Mouse (Mus musculus) layer of hippocampus, adult 8-10 months (tissue): Measurements from ENCODE around the gene Klhl29. TPM values are rescaled to one million over a fixed set of nuclear protein-coding genes. Genes with fewer than 3 reads are reported as not detected.

Experiments used
- DNase-seq, 2 experiments: peaks; one replicate each; pipeline ENCODE4 v3.0.0; 2022; ENCODE audit warnings: low spot score in 2 of 2
- total RNA-seq, 4 experiments: library from RNA; stranded (reverse); gene quantifications; 2 replicates each; pipeline ENCODE4 v1.2.4; 2022

Gene Klhl29
- total RNA-seq, 4 experiments from 2014 or later, result 28.5 to 41.3 (median 33.1) TPM

- DNase-seq, result no peak
These were observed 152.9 kb downstream of the Klhl29 start for GRCm38 (mm10) chr12:5222439-5223202.

- peak; percentile 54 to 64 for DNase-seq
These were observed 155.4 kb downstream of the Klhl29 start for GRCm38 (mm10) chr12:5219913-5220575.

DNA sequence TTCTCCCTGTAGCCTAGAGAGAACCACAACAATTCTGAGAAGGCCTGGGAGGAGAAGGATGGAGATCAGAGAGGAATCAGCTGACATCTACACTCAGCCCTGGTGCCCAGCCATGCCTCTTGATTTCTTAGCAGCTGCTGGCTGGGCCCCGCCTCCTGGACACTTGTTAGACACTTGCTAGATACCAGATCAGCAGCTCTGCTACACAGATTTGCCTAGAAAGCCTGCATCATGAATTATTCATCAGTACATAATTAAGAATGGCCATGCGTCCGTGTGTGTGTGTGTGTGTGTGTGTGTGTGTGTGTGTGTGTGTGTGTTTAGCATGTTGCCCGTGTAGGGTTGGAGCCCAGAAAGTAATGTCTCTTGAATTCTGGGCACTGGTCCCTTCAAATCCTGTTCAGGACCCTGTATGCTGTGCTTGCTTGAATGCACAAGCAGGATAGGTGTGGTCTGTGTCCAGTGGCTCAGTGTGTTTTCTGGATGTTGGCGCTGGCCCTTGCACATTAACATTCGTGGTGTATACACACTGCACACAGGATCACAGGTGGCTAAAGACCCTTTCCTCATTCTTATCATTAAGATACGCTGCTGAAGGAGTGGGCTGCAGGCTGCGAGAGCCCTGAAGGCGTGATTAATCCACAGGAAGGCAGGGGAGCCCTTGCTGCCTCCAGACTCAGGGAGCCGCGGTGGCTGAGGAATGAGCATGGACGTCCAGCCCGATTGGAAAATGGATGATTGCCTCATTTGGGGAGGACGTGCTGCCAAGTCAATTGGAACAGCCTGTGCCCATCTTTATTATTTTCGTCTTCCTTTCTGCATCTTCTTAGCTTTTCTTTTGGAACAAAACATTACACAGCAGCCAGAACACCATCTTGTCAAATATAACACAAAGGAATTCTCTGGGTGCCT is 159.4 kb downstream of the Klhl29 start:
- peak in 1 of 2 experiments; percentile 55 for DNase-seq

GRCm38 (mm10) chr12:5214266-5214665 is 161.2 kb downstream of the Klhl29 start:
- no peak for DNase-seq

GRCm38 (mm10) chr12:5213339-5214104 is 162.0 kb downstream of the Klhl29 start:
- peak; percentile 67 to 68 for DNase-seq

DNA sequence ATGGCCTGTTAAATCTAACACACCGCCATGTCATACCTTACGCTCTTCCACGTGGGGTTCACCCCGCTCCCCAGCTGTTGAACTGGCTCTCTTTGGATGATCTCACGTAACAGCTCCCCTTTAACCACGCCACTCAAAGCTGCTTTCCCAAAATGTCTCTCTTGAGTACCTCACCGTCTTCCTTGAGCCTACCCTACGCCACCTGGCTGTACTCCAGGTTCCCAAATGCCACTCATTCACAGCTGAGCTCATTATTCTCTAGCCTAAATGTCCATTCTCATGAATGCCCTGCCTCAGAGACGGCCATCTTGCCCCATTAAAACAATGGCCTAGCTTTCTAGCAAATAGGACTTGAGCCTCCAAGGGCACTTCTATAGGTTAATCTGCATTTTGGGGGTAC is 163.6 kb downstream of the Klhl29 start:
- DNase-seq, result no peak

GRCm38 (mm10) chr12:5210786-5211185 is 164.7 kb downstream of the Klhl29 start:
- DNase-seq, result peak; percentile 72 to 81

DNA sequence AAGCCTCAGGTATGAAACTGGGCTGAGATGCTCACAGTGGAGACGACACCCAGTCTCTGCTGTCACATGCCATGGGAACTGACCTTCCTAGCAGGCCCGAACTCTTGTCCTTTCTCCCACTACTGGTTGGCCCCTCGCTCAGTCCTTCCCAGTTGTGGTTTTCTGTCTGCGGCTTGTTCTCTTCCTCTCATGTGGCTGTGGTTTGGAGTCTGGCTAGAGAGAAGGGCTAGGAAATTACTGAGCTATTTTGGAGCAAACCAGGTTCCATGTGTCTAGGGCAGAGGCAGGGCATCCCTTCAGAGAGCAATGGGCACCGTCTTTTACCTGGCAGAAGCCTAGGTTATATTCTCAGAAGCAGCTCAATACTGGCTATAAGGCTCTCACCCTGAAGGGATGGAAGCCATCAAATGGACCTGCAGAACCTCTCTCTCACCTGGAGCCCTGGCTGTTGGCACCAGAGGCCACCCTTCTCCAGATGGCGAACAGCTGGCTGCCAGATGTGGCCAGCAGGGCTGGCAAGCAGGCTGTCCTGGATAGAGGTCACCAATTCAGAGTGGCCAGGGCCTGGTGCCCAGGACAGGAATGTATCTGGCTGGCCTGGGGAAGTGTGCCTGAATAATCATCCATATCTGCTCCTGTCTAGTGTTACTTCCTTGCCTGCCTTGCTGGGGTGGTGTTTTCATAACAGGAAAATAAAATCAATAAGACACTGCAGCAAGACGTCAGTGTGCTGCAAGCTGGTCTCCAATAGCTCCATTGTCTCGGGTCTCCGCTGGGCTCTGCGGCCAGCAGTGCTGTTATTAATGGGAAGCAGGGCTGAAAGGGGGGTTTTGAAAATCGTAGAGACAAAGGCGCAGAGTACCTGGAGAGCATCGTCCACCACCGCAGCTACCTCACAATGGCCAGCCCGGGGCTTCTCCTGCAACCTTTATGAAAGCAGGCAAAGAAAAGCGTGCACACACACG is 167.3 kb downstream of the Klhl29 start:
- no peak for DNase-seq

DNA sequence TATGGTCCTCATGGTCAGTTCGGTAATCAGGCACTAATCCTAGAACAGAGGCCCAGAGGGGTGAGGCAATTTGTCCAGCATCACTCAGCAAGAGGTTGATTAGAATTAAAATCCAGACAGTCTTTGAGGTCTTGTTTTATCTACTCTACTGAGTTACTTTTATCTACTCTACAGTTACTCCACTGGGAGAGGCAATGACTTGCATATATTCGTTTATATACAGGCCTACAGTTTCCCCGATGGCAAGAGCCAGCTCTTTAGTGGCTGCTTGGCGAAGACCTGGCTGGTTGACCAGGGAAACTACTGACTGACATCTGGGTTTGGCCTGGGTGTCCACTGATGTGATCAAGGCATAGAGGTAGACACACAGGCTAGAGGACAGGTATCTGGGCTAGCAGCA is 168.3 kb downstream of the Klhl29 start:
- no peak for DNase-seq

DNA sequence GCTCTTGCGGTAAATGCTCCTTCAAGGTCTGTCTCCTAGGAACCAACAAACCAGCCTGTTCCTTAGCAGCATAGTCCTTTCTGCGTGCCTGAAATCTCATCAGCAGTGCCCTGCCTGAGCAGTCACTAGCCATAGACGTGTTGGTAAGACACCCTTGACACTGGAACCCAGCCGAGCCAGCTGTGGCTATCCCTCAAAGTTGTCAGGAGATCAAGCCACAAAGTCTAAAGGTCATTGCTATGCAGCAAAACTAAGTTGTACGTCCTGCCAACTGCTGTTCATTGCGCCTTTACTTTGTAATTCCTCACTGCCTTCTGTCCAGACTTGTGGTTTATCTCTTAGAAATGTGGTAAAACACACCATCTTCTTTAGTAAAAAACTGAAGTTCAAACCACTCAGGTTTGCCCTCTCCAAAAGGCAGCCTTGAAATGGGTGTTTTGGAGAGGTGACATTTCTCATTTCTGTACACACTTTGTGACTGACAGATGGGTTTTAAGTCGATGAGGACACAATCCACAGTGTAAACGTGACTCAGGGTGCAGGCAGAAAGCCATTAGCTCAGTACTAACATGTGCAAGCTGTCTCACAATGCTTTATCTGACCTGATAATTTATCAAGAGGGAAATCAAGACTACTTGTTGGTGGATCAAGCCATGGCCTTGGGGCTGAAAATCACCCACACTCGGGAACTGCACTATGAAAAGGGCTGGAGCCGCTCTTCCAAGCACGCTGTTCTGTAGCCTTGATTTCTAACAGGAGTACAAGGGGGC is 171.2 kb downstream of the Klhl29 start:
- DNase-seq, result no peak

GRCm38 (mm10) chr12:5203385-5203784 is 172.1 kb downstream of the Klhl29 start:
- no peak for DNase-seq

- no peak for DNase-seq
These were observed 177.2 kb downstream of the Klhl29 start for GRCm38 (mm10) chr12:5198254-5198653.

GRCm38 (mm10) chr12:5194176-5194575 is 181.3 kb downstream of the Klhl29 start:
- DNase-seq, result no peak

GRCm38 (mm10) chr12:5192380-5192718 is 183.1 kb downstream of the Klhl29 start:
- DNase-seq, result no peak

DNA sequence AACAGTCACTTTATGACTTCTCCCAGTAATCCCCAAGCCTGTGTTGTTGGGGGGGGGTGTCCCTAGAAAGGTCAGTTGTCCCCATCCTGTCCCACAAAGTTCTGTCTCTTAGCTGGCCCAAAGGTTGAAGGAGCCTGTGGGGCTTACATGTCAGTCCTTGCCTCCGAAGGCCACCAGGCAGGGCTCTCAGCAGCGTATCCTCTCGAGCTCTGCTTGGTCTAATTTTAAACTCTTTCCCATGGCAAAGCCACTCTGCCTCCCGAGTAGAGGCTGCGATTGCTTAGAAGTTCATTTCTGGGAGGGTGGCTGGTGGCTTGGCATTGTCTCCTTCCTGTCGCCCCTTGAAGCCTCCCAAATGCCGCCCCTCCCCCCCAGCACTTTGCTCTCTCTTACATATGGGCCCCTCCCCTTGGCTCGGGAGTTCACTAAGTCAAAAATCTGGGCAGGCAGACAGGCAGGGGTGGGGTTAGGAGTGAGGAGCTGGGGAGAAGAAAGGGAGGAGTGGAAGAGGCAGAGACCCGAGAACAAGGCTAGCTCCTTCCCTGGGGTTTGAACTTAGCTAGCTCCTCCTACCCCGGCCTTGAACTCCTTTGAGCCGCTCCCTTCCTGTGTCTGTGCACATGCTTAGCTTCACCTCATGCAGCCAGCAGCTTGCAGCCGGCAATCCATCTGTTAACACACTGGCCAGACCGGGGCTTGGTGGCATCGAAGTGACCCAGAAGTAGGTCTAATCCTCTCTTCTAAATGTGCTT is 183.7 kb downstream of the Klhl29 start:
- no peak for DNase-seq

- DNase-seq, result no peak
These were observed 184.3 kb downstream of the Klhl29 start for GRCm38 (mm10) chr12:5191206-5191605.

DNA sequence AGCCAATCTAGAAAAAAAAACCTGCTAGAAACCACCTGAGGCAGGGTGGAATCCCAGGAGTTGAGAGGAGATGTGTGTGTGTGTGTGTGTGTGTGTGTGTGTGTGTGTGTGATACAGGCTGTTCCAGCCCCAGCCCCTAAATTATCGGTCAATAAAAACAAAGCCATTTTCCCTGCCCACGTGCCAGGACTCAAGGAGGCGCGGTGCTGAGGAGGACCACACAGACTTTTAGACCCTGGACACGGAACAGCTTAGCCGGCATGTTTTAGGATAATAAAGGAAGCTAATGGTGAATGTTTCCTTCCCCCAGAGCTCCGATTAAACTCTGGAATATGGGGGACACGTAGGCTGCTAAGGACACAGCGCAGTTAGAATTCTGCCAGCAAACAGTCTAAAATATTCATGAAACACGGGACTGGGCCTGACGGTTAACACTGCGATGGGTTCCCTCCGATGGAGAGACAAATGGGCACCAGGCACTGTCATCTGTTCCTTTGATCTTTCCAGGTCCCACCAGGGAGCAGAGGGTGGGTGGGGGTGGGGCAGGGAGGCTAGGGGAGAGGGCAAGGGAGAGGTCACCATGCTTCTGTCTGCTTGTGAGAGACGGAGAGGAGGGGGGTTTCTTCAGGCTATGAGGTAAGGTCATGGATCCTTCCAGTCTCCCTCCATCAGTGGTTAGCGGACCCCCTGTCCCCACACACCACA is 185.9 kb downstream of the Klhl29 start:
- no peak for DNase-seq

- DNase-seq, result no peak
These were observed 186.6 kb downstream of the Klhl29 start for GRCm38 (mm10) chr12:5188899-5189298.
